Mouse (Mus musculus): ENCODE measurements around the gene Slc27a2. TPM values are rescaled to one million over a fixed set of nuclear protein-coding genes. Genes with fewer than 3 reads are reported as not detected.
"Not testable (repeated sequence)": the region's sequence is repeated elsewhere in the genome, so short reads cannot be mapped to it uniquely, and the experiment has no call there.

Slc27a2 gene
- polyA plus RNA-seq (2016; fragmentation: Nextera tagmentation; extraction: Ambion mirVana), result 3.1 TPM in 2 replicates

DNA sequence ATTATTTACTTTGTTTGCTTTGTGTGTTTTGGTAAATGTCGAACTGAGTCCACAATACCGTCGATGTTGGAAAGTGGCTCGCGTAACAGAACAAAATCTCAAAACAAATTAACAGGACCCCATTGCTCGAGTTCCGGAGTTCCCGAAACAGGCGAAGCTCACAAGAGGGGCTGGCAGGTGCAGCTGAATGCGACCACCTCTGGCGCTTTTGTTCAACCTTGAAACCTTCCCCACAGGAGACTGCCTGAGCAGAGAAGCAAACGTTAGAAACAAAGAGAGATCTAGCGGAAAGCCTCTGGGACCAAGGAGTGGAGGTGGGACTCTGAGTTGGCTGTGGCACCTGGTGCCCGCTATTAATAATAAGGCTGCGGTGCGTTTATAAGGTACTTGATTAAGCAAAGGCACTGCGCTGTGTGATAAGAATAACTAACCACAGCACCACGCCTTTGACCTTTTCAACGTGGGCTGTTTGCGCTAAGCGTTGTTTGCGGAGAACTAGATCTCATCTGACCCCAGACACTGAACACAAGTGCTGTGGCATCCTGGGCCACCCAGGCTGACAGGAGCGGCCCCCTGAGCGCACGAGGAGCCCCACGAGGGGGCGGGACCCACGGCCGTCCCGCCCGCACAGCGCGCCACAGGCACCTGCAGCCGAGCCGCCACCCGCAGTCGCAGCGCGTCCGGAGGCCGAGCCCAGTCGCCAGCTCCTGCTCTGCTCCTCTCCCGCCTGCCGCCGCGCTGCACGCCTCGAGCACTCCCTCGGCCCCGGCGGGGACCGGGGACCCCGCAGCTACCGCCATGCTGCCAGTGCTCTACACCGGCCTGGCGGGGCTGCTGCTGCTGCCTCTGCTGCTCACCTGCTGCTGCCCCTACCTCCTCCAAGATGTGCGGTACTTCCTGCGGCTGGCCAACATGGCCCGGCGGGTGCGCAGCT lies at the start of gene Slc27a2:
Gene Slc27a2, plus strand, starts transcription at position 51 of the 934 bp plus-strand sequence.
- peaks cover 67% of the 10 kb centered on the region for H3K27me3 ChIP-seq (ENCODE audit: poor library complexity, severe bottlenecking)
- DNase-seq (ENCODE audit: extremely low spot score, low spot score), result peak; percentile 54

DNA sequence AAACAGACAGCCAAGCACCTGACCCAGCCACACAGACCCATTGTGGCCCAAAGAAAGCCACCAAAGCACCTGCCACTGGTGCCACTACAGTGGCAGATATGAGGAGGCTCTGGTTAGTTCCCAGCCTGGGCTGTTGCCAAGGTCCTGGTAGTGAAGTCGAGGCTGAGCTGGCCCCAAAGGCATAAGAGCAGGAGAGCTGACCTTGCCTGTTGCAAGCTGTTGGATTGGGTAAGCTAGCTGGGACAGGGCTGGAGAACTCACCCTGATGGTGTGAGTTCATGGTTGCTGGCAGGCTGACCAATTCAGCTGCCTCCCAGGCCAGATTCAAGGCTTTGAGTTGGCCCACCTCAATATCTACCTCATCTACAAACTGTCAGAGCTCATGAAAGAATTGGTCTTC lies 47.1 kb upstream of the Slc27a2 start:
- H3K27me3 ChIP-seq (ENCODE audit: poor library complexity, severe bottlenecking), result no peaks in the 10 kb centered on the region
- H3K4me3 ChIP-seq, result no peak overlapping the region
- no peaks in the 10 kb centered on the region for H3K36me3 ChIP-seq (replicated peaks)
- no peaks in the 10 kb centered on the region for H3K9me3 ChIP-seq
- WGBS, result 83% methylated on average over 1 of the region's 1 CpGs
- H3K27ac ChIP-seq, result no peak overlapping the region
- H3K4me1 ChIP-seq, result no peaks in the 10 kb centered on the region
- no peak for DNase-seq (ENCODE audit: extremely low spot score, low spot score)

More for the DNA sequence above, at the start of gene Slc27a2:
- Histone ChIP-seq H3K9me3 (no peaks in the 10 kb centered on the region), H3K4me1 (peaks cover 24% of the 10 kb centered on the region), H3K27ac (peak within 1 kb of the TSS; percentile 81), H3K4me3 (peak within 1 kb of the TSS; percentile 65), H3K36me3 (replicated peaks) (no peaks in the 10 kb centered on the region)
- under 1% methylated on average over 61 of the region's 61 CpGs for WGBS

DNA sequence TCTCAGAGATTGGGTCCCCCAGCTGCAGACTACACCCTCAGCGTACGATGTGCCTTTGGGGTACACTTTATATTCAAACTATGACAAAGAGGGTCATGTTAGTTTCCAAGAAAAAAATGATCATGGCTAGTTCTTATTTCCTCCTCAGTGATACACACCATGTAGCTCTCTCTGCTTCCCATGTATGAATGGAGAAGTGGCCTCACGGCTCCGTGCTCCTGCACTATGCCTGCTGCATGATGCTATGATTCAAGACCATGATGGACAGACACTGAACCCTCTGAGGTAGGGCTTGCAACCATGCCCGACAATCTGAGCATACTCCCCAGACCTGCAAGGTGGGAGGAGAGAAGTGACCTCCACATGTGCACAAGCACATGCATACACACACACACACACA lies 44.7 kb upstream of the Slc27a2 start:
- no peak for DNase-seq (ENCODE audit: extremely low spot score, low spot score)
- Histone ChIP-seq H3K4me3 (no peak overlapping the region), H3K27me3 (ENCODE audit: poor library complexity, severe bottlenecking) (no peaks in the 10 kb centered on the region), H3K4me1 (no peaks in the 10 kb centered on the region), H3K27ac (no peak overlapping the region), H3K36me3 (replicated peaks) (no peaks in the 10 kb centered on the region), H3K9me3 (no peaks in the 10 kb centered on the region)
- WGBS, result 90% methylated on average over 5 of the region's 5 CpGs

DNA sequence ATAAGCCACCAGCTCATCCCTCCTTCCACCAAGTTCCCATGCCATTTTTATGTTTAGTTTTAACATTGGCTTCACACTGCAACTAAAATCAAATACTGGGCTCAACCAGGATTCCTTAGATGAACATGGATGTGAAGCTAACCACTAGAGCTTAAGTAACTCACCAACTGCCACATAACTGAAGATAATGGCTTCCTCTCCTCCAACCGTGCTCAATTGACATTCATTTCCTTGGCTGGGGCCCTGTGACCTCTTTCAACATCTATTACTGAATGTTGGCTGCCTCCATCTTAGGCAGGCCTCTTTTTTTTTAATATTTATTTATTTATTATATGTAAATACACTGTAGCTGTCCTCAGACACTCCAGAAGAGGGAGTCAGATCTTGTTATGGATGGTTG lies 44.0 kb upstream of the Slc27a2 start:
- H3K36me3 ChIP-seq (replicated peaks), result no peaks in the 10 kb centered on the region
- H3K27me3 ChIP-seq (ENCODE audit: poor library complexity, severe bottlenecking), result no peaks in the 10 kb centered on the region
- DNase-seq (ENCODE audit: extremely low spot score, low spot score), result no peak
- no peaks in the 10 kb centered on the region for H3K4me1 ChIP-seq
- 74% methylated on average over 1 of the region's 1 CpGs for WGBS
- H3K4me3 ChIP-seq, result no peak overlapping the region
- no peaks in the 10 kb centered on the region for H3K9me3 ChIP-seq
- H3K27ac ChIP-seq, result no peak overlapping the region

GRCm38 (mm10) chr2:126515069-126515826 lies 37.0 kb upstream of the Slc27a2 start:
- H3K27ac ChIP-seq, result no peak overlapping the region
- H3K36me3 ChIP-seq (replicated peaks), result no peaks in the 10 kb centered on the region
- H3K9me3 ChIP-seq, result no peaks in the 10 kb centered on the region
- 83% methylated on average over 6 of the region's 6 CpGs for WGBS
- H3K4me3 ChIP-seq, result no peak overlapping the region
- no peak for DNase-seq (ENCODE audit: extremely low spot score, low spot score)
- no peaks in the 10 kb centered on the region for H3K4me1 ChIP-seq
- H3K27me3 ChIP-seq (ENCODE audit: poor library complexity, severe bottlenecking), result no peaks in the 10 kb centered on the region

- Histone ChIP-seq H3K4me1 (no peaks in the 10 kb centered on the region), H3K36me3 (replicated peaks) (no peaks in the 10 kb centered on the region)
- 95% methylated on average over 11 of the region's 11 CpGs for WGBS
These were observed 32.2 kb upstream of the Slc27a2 start for GRCm38 (mm10) chr2:126519872-126520581.

DNA sequence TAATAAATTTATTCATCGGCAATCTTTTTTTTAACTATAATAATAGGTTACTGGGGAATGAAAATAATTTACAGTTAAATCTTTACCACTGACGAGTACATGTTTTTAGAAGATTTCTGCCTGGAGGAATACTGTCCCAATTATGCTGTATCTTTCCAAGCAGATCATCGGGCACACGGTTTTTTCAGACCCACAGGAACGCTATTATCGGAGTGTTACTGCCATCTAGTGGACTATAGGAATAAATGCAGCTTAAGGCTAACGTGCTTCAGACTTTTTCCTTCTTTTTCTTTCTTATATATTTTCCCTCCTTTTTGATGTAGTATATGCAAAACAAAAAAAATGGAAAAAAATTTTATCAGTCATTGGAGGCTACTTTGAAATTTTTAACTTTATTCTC lies 31.4 kb upstream of the Slc27a2 start:
- Histone ChIP-seq H3K4me3 (no peak overlapping the region), H3K36me3 (replicated peaks) (no peaks in the 10 kb centered on the region), H3K9me3 (no peaks in the 10 kb centered on the region), H3K27me3 (ENCODE audit: poor library complexity, severe bottlenecking) (no peaks in the 10 kb centered on the region), H3K27ac (no peak overlapping the region), H3K4me1 (no peaks in the 10 kb centered on the region)
- no peak for DNase-seq (ENCODE audit: extremely low spot score, low spot score)
- WGBS, result 16% methylated on average over 7 of the region's 7 CpGs

More at GRCm38 (mm10) chr2:126519872-126520581, 32.2 kb upstream of the Slc27a2 start:
- no peak for DNase-seq (ENCODE audit: extremely low spot score, low spot score)
- no peaks in the 10 kb centered on the region for H3K9me3 ChIP-seq
- no peak overlapping the region for H3K4me3 ChIP-seq
- H3K27me3 ChIP-seq (ENCODE audit: poor library complexity, severe bottlenecking), result no peaks in the 10 kb centered on the region
- H3K27ac ChIP-seq, result no peak overlapping the region

- no peak overlapping the region for H3K4me3 ChIP-seq
- no peak for DNase-seq (ENCODE audit: extremely low spot score, low spot score)
- H3K27ac ChIP-seq, result no peak overlapping the region
- no peaks in the 10 kb centered on the region for H3K4me1 ChIP-seq
- no peaks in the 10 kb centered on the region for H3K27me3 ChIP-seq (ENCODE audit: poor library complexity, severe bottlenecking)
- no peaks in the 10 kb centered on the region for H3K36me3 ChIP-seq (replicated peaks)
- WGBS, result 84% methylated on average over 10 of the region's 10 CpGs
- H3K9me3 ChIP-seq, result no peaks in the 10 kb centered on the region
These were observed 30.7 kb upstream of the Slc27a2 start for GRCm38 (mm10) chr2:126521471-126521870.

DNA sequence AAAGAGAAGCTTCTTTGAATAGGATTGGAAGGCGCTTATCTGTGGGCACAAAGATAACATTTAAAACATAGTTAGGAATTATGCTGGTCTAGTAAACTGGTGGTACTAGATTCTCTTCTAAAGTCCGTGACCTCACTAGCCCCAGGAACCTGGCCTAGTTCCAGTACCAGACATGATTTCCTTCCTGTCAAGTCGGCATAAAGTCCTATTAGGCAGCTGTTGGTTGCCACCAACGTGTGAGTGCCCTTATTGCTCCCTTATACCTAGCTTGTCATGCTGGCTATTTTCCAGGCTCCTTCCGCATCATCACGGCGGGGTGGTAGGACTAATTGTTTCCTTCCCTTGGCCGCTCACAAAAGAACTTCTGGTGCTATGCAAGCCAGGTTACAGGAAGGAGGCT lies 30.2 kb upstream of the Slc27a2 start:
- no peak for DNase-seq (ENCODE audit: extremely low spot score, low spot score)
- Histone ChIP-seq H3K9me3 (no peaks in the 10 kb centered on the region), H3K27me3 (ENCODE audit: poor library complexity, severe bottlenecking) (no peaks in the 10 kb centered on the region), H3K36me3 (replicated peaks) (no peaks in the 10 kb centered on the region), H3K27ac (no peak overlapping the region), H3K4me1 (no peaks in the 10 kb centered on the region), H3K4me3 (no peak overlapping the region)
- 83% methylated on average over 8 of the region's 8 CpGs for WGBS

GRCm38 (mm10) chr2:126523101-126523745 lies 29.0 kb upstream of the Slc27a2 start:
- not testable (repeated sequence) for H3K27me3 ChIP-seq (ENCODE audit: poor library complexity, severe bottlenecking); H3K4me3 ChIP-seq; H3K36me3 ChIP-seq (replicated peaks); H3K4me1 ChIP-seq; H3K9me3 ChIP-seq; DNase-seq (ENCODE audit: extremely low spot score, low spot score); H3K27ac ChIP-seq
- WGBS, result 66% methylated on average over 5 of the region's 5 CpGs

- Histone ChIP-seq H3K4me3 (no peak overlapping the region), H3K4me1 (no peaks in the 10 kb centered on the region), H3K27ac (no peak overlapping the region), H3K9me3 (no peaks in the 10 kb centered on the region), H3K27me3 (ENCODE audit: poor library complexity, severe bottlenecking) (no peaks in the 10 kb centered on the region), H3K36me3 (replicated peaks) (no peaks in the 10 kb centered on the region)
- DNase-seq (ENCODE audit: extremely low spot score, low spot score), result no peak
- WGBS, result 84% methylated on average over 2 of the region's 2 CpGs
These were observed 27.9 kb upstream of the Slc27a2 start for GRCm38 (mm10) chr2:126524271-126524670.

DNA sequence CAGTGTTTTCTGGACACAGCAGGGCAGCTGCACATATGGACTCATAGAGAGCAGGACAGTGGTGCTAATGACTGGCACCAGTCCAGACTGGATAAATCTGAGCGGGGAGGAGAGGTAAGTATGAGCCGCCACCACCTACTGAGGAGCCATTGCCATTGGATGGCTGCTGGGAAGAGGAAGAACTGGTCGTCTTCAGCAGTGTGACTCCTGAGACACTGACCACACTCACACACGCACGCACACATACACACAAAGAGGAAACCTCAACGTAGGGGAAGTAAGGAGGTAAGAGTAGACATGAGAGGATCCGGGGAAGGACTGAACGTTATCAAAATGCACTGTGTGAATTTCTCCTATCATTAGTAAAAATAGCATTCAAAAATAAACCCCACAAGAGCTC lies 24.7 kb upstream of the Slc27a2 start:
- no peaks in the 10 kb centered on the region for H3K36me3 ChIP-seq (replicated peaks)
- H3K9me3 ChIP-seq, result no peaks in the 10 kb centered on the region
- no peak overlapping the region for H3K27ac ChIP-seq
- no peak overlapping the region for H3K4me3 ChIP-seq
- WGBS, result 93% methylated on average over 8 of the region's 8 CpGs
- no peaks in the 10 kb centered on the region for H3K4me1 ChIP-seq
- no peaks in the 10 kb centered on the region for H3K27me3 ChIP-seq (ENCODE audit: poor library complexity, severe bottlenecking)
- no peak for DNase-seq (ENCODE audit: extremely low spot score, low spot score)

All from forebrain, embryonic 10.5 days (tissue).